Mouse (Mus musculus) bone marrow, adult 2 months (tissue): ENCODE data around the gene Vps18. TPM values are rescaled to one million over a fixed set of nuclear protein-coding genes. Genes with fewer than 3 reads are reported as not detected.

Experiments used
- H3K27ac ChIP-seq: fragments of 200-500 bp; 2 replicates; pipeline ENCODE4 v1.5.1; 2012; ENCODE audit warnings: low read depth, mild to moderate bottlenecking, control low read depth, inconsistent platforms, low read length; ENCODE audit not compliant: control insufficient read depth, poor library complexity, insufficient read depth
- H3K4me1 ChIP-seq: fragments of 200-500 bp; 2 replicates; pipeline ENCODE4 v1.6.1; 2011; ENCODE audit warnings: low read length; ENCODE audit not compliant: control insufficient read depth, insufficient read depth
- H3K4me3 ChIP-seq: fragments of 200-500 bp; replicated peaks from 2 replicates; pipeline ENCODE3; 2011; ENCODE audit warnings: mild to moderate bottlenecking, low read depth, low read length, control low read depth; ENCODE audit not compliant: control insufficient read depth
- CTCF ChIP-seq: fragments of 200-500 bp; IDR thresholded peaks from 2 replicates; pipeline ENCODE4 v1.5.1; 2011; ENCODE audit warnings: low read length, control low read depth; ENCODE audit not compliant: control insufficient read depth, insufficient read depth
- POLR2A ChIP-seq: fragments of 200-500 bp; IDR thresholded peaks from 2 replicates; pipeline ENCODE4 v1.6.1; 2011; ENCODE audit warnings: low read depth, mild to moderate bottlenecking, control low read depth, low read length, borderline replicate concordance; ENCODE audit not compliant: control insufficient read depth
- WGBS: fragments of 180-500 bp; shearing (Covaris S2); methylation state at CpG from one replicate; pipeline ENCODE4 v1.1.7; 2018; 5-methylcytosine and 5-hydroxymethylcytosine counted together
- polyA plus RNA-seq: library from polyadenylated mRNA; stranded (reverse); fragments of >200 nt; gene quantifications from 2 replicates; pipeline ENCODE4 v1.2.4, GENCODE M21; 2011; ENCODE audit warnings: low replicate concordance; ENCODE audit not compliant: missing spikeins, insufficient read depth, insufficient read length

Vps18 gene
- polyA plus RNA-seq, 1 experiment = 9.7 TPM

- Histone ChIP-seq H3K4me3 (no peak overlapping the region), H3K27ac (no peak overlapping the region), H3K4me1 (no peaks in the 10 kb centered on the region)
- TF ChIP-seq CTCF (no peak), POLR2A (no peak)
- WGBS = 78% methylated on average over 1 of the region's 1 CpGs
Measured at GRCm38 (mm10) chr2:119274126-119274525, 14.4 kb upstream of the Vps18 start.

- 72% methylated on average over 7 of the region's 7 CpGs for WGBS
- H3K27ac ChIP-seq = no peak overlapping the region
- no peak overlapping the region for H3K4me3 ChIP-seq
- TF ChIP-seq CTCF = no peak
- TF ChIP-seq POLR2A = no peak
- no peaks in the 10 kb centered on the region for H3K4me1 ChIP-seq
Measured at GRCm38 (mm10) chr2:119276926-119277325, 11.6 kb upstream of the Vps18 start.

- H3K27ac ChIP-seq = no peak overlapping the region
- 87% methylated on average over 23 of the region's 23 CpGs for WGBS
- TF ChIP-seq CTCF (no peak), POLR2A (no peak)
- no peak overlapping the region for H3K4me3 ChIP-seq
- no peaks in the 10 kb centered on the region; the same call in 1 of the 2 replicates for H3K4me1 ChIP-seq
Measured at GRCm38 (mm10) chr2:119277810-119278209, 10.7 kb upstream of the Vps18 start.

GRCm38 (mm10) chr2:119281899-119282565 lies 6.5 kb upstream of the Vps18 start:
- WGBS = 64% methylated on average over 7 of the region's 7 CpGs
- no peak overlapping the region for H3K4me3 ChIP-seq
- H3K4me1 ChIP-seq = no peaks in the 10 kb centered on the region; the same call in 1 of the 2 replicates
- TF ChIP-seq CTCF (no peak), POLR2A (no peak)
- no peak overlapping the region for H3K27ac ChIP-seq

- TF ChIP-seq POLR2A (no peak), CTCF (no peak)
- Histone ChIP-seq H3K4me1 (peaks cover 1% of the 10 kb centered on the region; the same call in 1 of the 2 replicates), H3K4me3 (no peak overlapping the region), H3K27ac (no peak overlapping the region)
- 91% methylated on average over 5 of the region's 5 CpGs for WGBS
Measured at GRCm38 (mm10) chr2:119287372-119287771, 1.2 kb upstream of the Vps18 start.

- Histone ChIP-seq H3K4me1 (peaks cover 1% of the 10 kb centered on the region; the same call in 1 of the 2 replicates), H3K27ac (peak overlapping the region; percentile 87), H3K4me3 (peak overlapping the region; percentile 88)
- TF ChIP-seq POLR2A = no peak
- no peak for TF ChIP-seq CTCF
- WGBS = 0% methylated on average over 11 of the region's 11 CpGs
Measured at GRCm38 (mm10) chr2:119289014-119289416, 475 bp downstream of the Vps18 start.

GRCm38 (mm10) chr2:119292281-119292680 lies 3.7 kb downstream of the Vps18 start:
- no peak overlapping the region for H3K27ac ChIP-seq
- no peak for TF ChIP-seq POLR2A
- TF ChIP-seq CTCF = no peak
- 89% methylated on average over 5 of the region's 5 CpGs for WGBS
- H3K4me3 ChIP-seq = no peak overlapping the region
- H3K4me1 ChIP-seq = peaks cover 4% of the 10 kb centered on the region

- Histone ChIP-seq H3K4me1 (peaks cover 3% of the 10 kb centered on the region), H3K27ac (no peak overlapping the region), H3K4me3 (no peak overlapping the region)
- no peak for TF ChIP-seq POLR2A
- no peak for TF ChIP-seq CTCF
- 88% methylated on average over 17 of the region's 17 CpGs for WGBS
Measured at GRCm38 (mm10) chr2:119292852-119293251, 4.3 kb downstream of the Vps18 start.
